Mouse (Mus musculus): ENCODE results near the gene N6amt1.

- TF ChIP-seq POLR2A (IDR thresholded peaks at IDR 0.05; ENCODE audit: low read depth, low read length): no peak
- TF ChIP-seq CTCF (IDR thresholded peaks at IDR 0.05; ENCODE audit: extremely low read depth, insufficient read length, insufficient replicate concordance, low read depth, low read length): no peak
Observed at GRCm38 (mm10) chr16:87353605-87354004, 380 bp upstream of the N6amt1 start.

Measured in small intestine, adult 2 months (tissue).